Mouse (Mus musculus) stomach, postnatal 0 days (tissue): ENCODE results near the gene Plcd4. TPM values are rescaled to one million over a fixed set of nuclear protein-coding genes. Genes with fewer than 3 reads are reported as not detected.
"Not testable (repeated sequence)": the region's sequence is repeated elsewhere in the genome, so short reads cannot be mapped to it uniquely, and the experiment has no call there.

Source experiments
- ATAC-seq: fragments of 200-750 bp; cut with Nextera tagmentation; 2 replicates; pipeline ENCODE4 v1.8.0; 2017; ENCODE audit not compliant: low FRiP score, low TSS enrichment
- DNase-seq: peaks from one replicate; pipeline ENCODE4 v3.0.0-alpha.2; 2016; ENCODE audit warnings: low spot score
- H3K27ac ChIP-seq: fragments of 300-500 bp; sonication (generic); replicated peaks from 2 replicates; pipeline ENCODE4 v1.5.1; 2014; ENCODE audit warnings: mild to moderate bottlenecking, control low read depth
- H3K27me3 ChIP-seq: fragments of 300-500 bp; sonication (generic); 2 replicates; pipeline ENCODE4 v1.6.1; 2014; ENCODE audit warnings: low read length; ENCODE audit not compliant: control insufficient read depth, insufficient read depth
- H3K36me3 ChIP-seq: fragments of 300-500 bp; sonication (generic); 2 replicates; pipeline ENCODE4 v1.6.1; 2014; ENCODE audit warnings: low read length, mixed read lengths; ENCODE audit not compliant: control insufficient read depth, insufficient read depth
- H3K4me1 ChIP-seq: fragments of 300-500 bp; sonication (generic); replicated peaks from 2 replicates; pipeline ENCODE4 v1.6.1; 2014; ENCODE audit warnings: antibody characterized with exemption; ENCODE audit not compliant: control insufficient read depth, insufficient read depth
- H3K4me2 ChIP-seq: fragments of 300-500 bp; sonication (generic); replicated peaks from 2 replicates; pipeline ENCODE4 v1.6.1; 2014; ENCODE audit warnings: low read depth, mild to moderate bottlenecking, control low read depth, moderate library complexity
- H3K4me3 ChIP-seq: fragments of 300-500 bp; sonication (generic); 2 replicates; pipeline ENCODE4 v1.5.1; 2014; ENCODE audit warnings: low read depth, low read length, control low read depth
- H3K9ac ChIP-seq: fragments of 300-500 bp; sonication (generic); 2 replicates; pipeline ENCODE4 v1.6.1; 2014; ENCODE audit warnings: mild to moderate bottlenecking, low read length, control low read depth, mixed read lengths
- H3K9me3 ChIP-seq: fragments of 300-500 bp; sonication (generic); 2 replicates; pipeline ENCODE4 v1.6.1; 2016; ENCODE audit warnings: low read length; ENCODE audit not compliant: control insufficient read depth
- CTCF ChIP-seq: IDR thresholded peaks from 2 replicates; pipeline ENCODE4 v1.5.1; 2016; ENCODE audit warnings: antibody characterized with exemption, low read depth, mild to moderate bottlenecking, moderate library complexity
- EP300 ChIP-seq: optimal IDR thresholded peaks from 2 replicates; pipeline ENCODE3; 2016; ENCODE audit warnings: antibody characterized with exemption
- WGBS: fragments of 180-500 bp; shearing (Covaris S2); extraction: QIAGEN DNeasy Blood & Tissue Kit; methylation state at CpG from one replicate; pipeline ENCODE4 v1.1.7; 2014; 5-methylcytosine and 5-hydroxymethylcytosine counted together
- polyA plus RNA-seq: library from polyadenylated mRNA; unstranded; fragments of >200 nt; fragmentation: Nextera tagmentation; extraction: Ambion mirVana; gene quantifications from 2 replicates; pipeline ENCODE4 v1.2.1, GENCODE M21; 2015

Plcd4 gene
- polyA plus RNA-seq, 1 experiment from 2014 or later, result 0.36 TPM

GRCm38 (mm10) chr1:74511306-74511705 is 31.4 kb upstream of the Plcd4 start:
- ATAC-seq (no peak), DNase-seq (no peak)
- Histone ChIP-seq H3K4me1 (peaks cover 6% of the 10 kb centered on the region; the same call in 1 of the 2 replicates), H3K27me3 (no peaks in the 10 kb centered on the region), H3K27ac (no peak overlapping the region), H3K36me3 (no peaks in the 10 kb centered on the region), H3K4me3 (no peak overlapping the region), H3K9me3 (no peaks in the 10 kb centered on the region), H3K9ac (no peak overlapping the region), H3K4me2 (no peak overlapping the region)
- TF ChIP-seq EP300, result no peak
- no peak for TF ChIP-seq CTCF
- 90% methylated on average over 5 of the region's 5 CpGs for WGBS

DNA sequence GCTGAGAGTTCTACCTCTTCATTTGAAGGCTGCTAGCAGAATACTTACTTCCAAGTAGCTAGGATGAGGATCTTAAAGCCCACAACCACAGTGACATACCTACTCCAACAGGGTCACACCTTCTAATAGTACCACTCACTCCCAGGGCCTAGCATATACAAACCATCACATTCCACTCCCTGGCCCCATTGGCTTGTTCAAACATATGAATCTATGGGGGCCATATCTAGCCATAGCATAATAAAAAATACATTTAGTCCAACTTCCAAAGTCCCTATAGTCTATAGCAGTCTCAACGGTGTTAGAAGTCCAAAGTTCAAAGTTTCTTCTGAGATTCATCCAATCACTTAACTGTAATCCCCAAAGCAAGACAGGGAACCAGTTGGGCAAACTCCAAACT is 29.7 kb upstream of the Plcd4 start:
- 91% methylated on average over 1 of the region's 1 CpGs for WGBS
- not testable (repeated sequence) for DNase-seq

GRCm38 (mm10) chr1:74519875-74520274 is 22.8 kb upstream of the Plcd4 start:
- Histone ChIP-seq H3K4me1 (no peaks in the 10 kb centered on the region), H3K36me3 (peaks cover 25% of the 10 kb centered on the region; the same call in 1 of the 2 replicates), H3K9me3 (no peaks in the 10 kb centered on the region), H3K9ac (no peak overlapping the region), H3K4me2 (no peak overlapping the region), H3K27ac (no peak overlapping the region), H3K27me3 (no peaks in the 10 kb centered on the region), H3K4me3 (no peak overlapping the region)
- TF ChIP-seq EP300 (no peak), CTCF (no peak)
- no peak for DNase-seq
- ATAC-seq, result no peak

More for the DNA sequence above, 29.7 kb upstream of the Plcd4 start:
- H3K36me3 ChIP-seq, H3K4me3 ChIP-seq, H3K4me1 ChIP-seq, ATAC-seq, H3K4me2 ChIP-seq, H3K27ac ChIP-seq, H3K27me3 ChIP-seq, H3K9ac ChIP-seq, H3K9me3 ChIP-seq: not testable (repeated sequence)

GRCm38 (mm10) chr1:74524746-74525145 is 17.9 kb upstream of the Plcd4 start:
- H3K27me3 ChIP-seq, result no peaks in the 10 kb centered on the region
- H3K9me3 ChIP-seq, result no peaks in the 10 kb centered on the region
- peaks cover 39% of the 10 kb centered on the region; the same call in 1 of the 2 replicates for H3K36me3 ChIP-seq
- no peak overlapping the region for H3K4me2 ChIP-seq
- 90% methylated on average over 4 of the region's 4 CpGs for WGBS
- H3K27ac ChIP-seq, result no peak overlapping the region
- H3K4me3 ChIP-seq, result no peak overlapping the region
- TF ChIP-seq CTCF, result no peak
- TF ChIP-seq EP300, result no peak
- ATAC-seq (no peak), DNase-seq (no peak)
- no peaks in the 10 kb centered on the region for H3K4me1 ChIP-seq
- H3K9ac ChIP-seq, result no peak overlapping the region

DNA sequence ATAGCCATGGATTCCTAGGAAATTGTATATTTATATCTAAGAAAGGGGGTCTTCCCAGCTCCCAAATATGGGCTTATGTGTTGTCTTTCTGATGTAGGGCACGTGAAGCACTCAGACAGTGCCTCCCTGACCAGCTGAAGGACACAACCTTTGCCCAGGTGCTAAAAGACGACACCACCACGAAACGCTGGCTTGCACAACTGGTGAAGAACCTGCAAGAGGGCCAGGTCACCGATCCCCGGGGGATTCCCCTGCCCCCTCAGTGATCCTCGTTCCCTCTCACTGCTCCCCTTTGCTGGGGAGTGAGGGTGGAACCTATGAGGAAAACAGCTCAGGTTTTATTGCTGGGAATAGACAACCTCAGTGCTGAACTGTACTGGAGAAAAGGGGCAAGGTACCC is 14.1 kb upstream of the Plcd4 start:
- TF ChIP-seq EP300 (no peak), CTCF (no peak)
- DNase-seq (no peak), ATAC-seq (no peak)
- Histone ChIP-seq H3K4me1 (no peaks in the 10 kb centered on the region), H3K27me3 (no peaks in the 10 kb centered on the region), H3K36me3 (peaks cover 36% of the 10 kb centered on the region; the same call in 1 of the 2 replicates), H3K4me2 (no peak overlapping the region), H3K9me3 (no peaks in the 10 kb centered on the region), H3K27ac (no peak overlapping the region), H3K4me3 (no peak overlapping the region), H3K9ac (no peak overlapping the region)
- WGBS, result 90% methylated on average over 7 of the region's 7 CpGs

- H3K9ac ChIP-seq, result no peak overlapping the region
- H3K27ac ChIP-seq, result no peak overlapping the region
- no peaks in the 10 kb centered on the region for H3K36me3 ChIP-seq
- no peaks in the 10 kb centered on the region for H3K9me3 ChIP-seq
- no peak overlapping the region for H3K4me3 ChIP-seq
- no peak for ATAC-seq
- no peak for DNase-seq
- no peaks in the 10 kb centered on the region for H3K4me1 ChIP-seq
- TF ChIP-seq EP300 (no peak), CTCF (no peak)
- no peak overlapping the region for H3K4me2 ChIP-seq
- H3K27me3 ChIP-seq, result no peaks in the 10 kb centered on the region
Measured at GRCm38 (mm10) chr1:74538650-74539049, 4.0 kb upstream of the Plcd4 start.
